Mouse (Mus musculus): Measurements from ENCODE around the gene Macf1. TPM values are rescaled to one million over a fixed set of nuclear protein-coding genes. Genes with fewer than 3 reads are reported as not detected.
"Not testable (repeated sequence)": the region's sequence is repeated elsewhere in the genome, so short reads cannot be mapped to it uniquely, and the experiment has no call there.

The Macf1 gene
- total RNA-seq, 2 experiments from 2014 or later, result 230 to 254 TPM

DNA sequence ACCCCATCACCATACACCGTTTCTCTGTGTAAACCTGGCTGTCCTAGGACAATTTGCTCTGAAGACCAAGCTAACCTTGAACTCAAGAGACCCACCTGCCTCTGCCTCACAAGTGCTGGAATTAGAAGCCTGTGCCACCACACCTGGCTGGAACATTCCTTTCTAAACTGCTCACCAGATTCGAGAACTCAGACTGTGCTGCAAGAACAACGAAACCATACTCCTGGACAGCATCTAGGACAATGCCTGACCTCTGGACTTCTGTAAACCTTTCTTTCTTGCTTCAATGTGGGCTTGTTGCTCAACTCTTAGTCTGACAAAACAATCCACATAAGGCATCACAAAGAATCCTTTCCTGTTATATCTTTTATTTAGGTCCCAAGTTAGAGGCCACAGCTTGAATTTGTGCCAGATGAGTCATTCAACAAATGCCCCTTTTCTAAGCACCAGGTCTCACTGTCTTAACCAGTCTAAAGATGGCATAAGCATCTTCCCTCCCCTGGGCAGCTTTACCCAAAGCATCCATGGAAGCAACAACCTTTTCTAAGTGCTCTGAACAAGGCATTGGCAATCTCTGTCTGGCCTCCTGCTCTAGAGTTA lies 38.8 kb downstream of the Macf1 start:
- intact Hi-C loops (cut with DNase I), result no loop called here
- no peak for DNase-seq (ENCODE audit: low spot score)

- intact Hi-C loops (cut with DNase I), result no loop called here
- DNase-seq (ENCODE audit: low spot score), result no peak
These were observed 40.6 kb downstream of the Macf1 start for GRCm38 (mm10) chr4:123643561-123643960.

- DNase-seq (ENCODE audit: low spot score), result no peak
- intact Hi-C loops (cut with DNase I), result no loop called here
These were observed 41.3 kb downstream of the Macf1 start for GRCm38 (mm10) chr4:123642877-123643276.

GRCm38 (mm10) chr4:123637136-123637535 lies 47.0 kb downstream of the Macf1 start:
- intact Hi-C loops (cut with DNase I), result no loop called here

GRCm38 (mm10) chr4:123635428-123635827 lies 48.7 kb downstream of the Macf1 start:
- intact Hi-C loops (cut with DNase I), result loop anchor here (2.0 kb wide), 1 partner anchor 47 kb away; no protein-coding TSS in a partner anchor
- peak; percentile 12 for DNase-seq (ENCODE audit: low spot score)

More at GRCm38 (mm10) chr4:123637136-123637535, 47.0 kb downstream of the Macf1 start:
- no peak for DNase-seq (ENCODE audit: low spot score)

GRCm38 (mm10) chr4:123634436-123634835 lies 49.7 kb downstream of the Macf1 start:
- intact Hi-C loops (cut with DNase I), result loop anchor here (2.0 kb wide), 1 partner anchor 46 kb away; no protein-coding TSS in a partner anchor

GRCm38 (mm10) chr4:123633874-123634273 lies 50.3 kb downstream of the Macf1 start:
- DNase-seq (ENCODE audit: low spot score), result no peak
- intact Hi-C loops (cut with DNase I), result loop anchor here (1.0 to 2.0 kb wide), 2 partner anchors 29 to 45 kb away; no protein-coding TSS in a partner anchor

More at GRCm38 (mm10) chr4:123634436-123634835, 49.7 kb downstream of the Macf1 start:
- no peak for DNase-seq (ENCODE audit: low spot score)

- peak; percentile 70 for DNase-seq (ENCODE audit: low spot score)
- intact Hi-C loops (cut with DNase I), result loop anchor here (1.0 kb wide), 1 partner anchor 30 kb away; no protein-coding TSS in a partner anchor
These were observed 50.8 kb downstream of the Macf1 start for GRCm38 (mm10) chr4:123633370-123633769.

DNA sequence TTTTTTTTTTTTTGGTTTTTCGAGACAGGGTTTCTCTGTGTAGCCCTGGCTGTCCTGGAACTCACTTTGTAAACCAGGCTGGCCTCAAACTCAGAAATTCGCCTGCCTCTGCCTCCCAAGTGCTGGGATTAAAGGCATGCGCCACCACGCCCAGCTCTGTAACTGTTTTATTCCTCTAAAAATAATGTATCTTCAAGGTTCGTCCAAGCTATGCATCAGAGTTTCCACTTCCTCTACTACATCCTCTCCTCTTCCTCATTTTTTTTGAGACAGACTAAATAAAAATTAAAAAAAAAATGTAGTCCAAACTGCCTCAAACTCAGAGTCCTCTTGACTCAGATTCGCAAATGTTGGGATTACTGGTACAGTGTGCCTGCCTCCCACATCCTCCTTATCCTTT lies 52.0 kb downstream of the Macf1 start:
- intact Hi-C loops (cut with DNase I); DNase-seq (ENCODE audit: low spot score): not testable (repeated sequence)

DNA sequence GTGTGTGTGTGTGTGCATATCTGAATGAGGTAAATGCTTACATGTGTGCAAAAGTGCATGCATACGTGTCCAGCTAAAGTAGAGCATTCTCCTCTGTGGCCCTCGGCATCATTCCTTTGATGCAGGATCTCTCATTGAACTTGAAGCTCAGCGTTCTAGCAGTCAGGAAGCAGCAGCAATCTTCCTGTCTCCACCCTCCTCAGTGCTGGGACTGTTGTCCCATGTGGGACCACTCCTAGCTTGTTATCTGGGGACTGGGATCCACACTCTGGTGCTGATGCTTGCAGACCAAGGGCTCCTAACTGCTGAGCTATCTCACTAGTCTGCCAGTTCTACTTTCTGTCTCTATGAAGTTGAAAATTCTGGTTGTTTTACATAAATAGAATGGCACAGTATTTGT lies 52.5 kb downstream of the Macf1 start:
- intact Hi-C loops (cut with DNase I), result no loop called here
- DNase-seq (ENCODE audit: low spot score), result no peak

GRCm38 (mm10) chr4:123627683-123628082 lies 56.5 kb downstream of the Macf1 start:
- intact Hi-C loops (cut with DNase I), result no loop called here
- no peak for DNase-seq (ENCODE audit: low spot score)

GRCm38 (mm10) chr4:123625332-123626072 lies 58.7 kb downstream of the Macf1 start:
- intact Hi-C loops (cut with DNase I), result no loop called here
- no peak for DNase-seq (ENCODE audit: low spot score)

DNA sequence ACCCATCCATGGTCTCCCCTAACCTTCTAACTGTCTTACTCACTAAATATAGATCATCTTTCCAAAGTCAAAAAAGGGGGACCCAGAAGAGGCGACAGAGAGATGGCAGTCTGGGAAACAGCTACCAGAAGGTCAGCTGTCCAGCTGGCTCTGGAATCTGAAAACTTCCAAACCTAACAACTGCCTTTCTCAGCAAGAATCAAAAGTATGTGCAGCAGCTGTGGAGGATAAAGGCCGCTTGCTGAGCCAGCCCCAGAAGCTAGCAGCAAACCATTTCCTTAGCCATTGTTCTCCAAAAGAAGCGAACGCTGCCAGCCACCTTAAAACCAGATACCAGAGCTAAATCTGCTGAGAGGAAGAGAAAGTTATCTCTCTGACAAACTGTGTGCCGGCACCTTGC lies 59.7 kb downstream of the Macf1 start:
- DNase-seq (ENCODE audit: low spot score), result peak; percentile 14
- intact Hi-C loops (cut with DNase I), result no loop called here

- intact Hi-C loops (cut with DNase I), result no loop called here
- no peak for DNase-seq (ENCODE audit: low spot score)
These were observed 60.4 kb downstream of the Macf1 start for GRCm38 (mm10) chr4:123623742-123624151.

GRCm38 (mm10) chr4:123621732-123622131 lies 62.4 kb downstream of the Macf1 start:
- DNase-seq (ENCODE audit: low spot score), result no peak
- intact Hi-C loops (cut with DNase I), result no loop called here

- intact Hi-C loops (cut with DNase I), result no loop called here
- no peak for DNase-seq (ENCODE audit: low spot score)
These were observed 66.3 kb downstream of the Macf1 start for GRCm38 (mm10) chr4:123617727-123618389.

DNA sequence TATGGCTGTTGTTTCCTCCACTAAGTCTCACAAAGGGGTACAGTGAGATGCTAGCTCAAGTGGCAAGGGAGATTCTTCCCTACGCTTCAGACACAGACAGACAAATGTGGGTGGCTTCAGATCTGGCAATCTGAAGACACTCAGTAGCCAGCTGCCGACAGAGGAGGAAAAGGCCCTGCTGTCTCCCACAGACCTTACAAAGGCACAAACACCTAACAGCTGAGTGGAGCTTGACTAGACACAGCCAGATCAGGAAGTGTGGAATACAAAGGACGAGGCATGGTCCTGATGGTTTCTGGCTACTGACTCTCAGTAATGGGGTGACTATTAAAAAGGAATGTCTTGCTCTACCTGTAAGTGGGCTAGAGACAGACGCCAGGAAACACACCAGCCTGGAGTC lies 67.2 kb downstream of the Macf1 start:
- intact Hi-C loops (cut with DNase I), result no loop called here
- DNase-seq (ENCODE audit: low spot score), result no peak

GRCm38 (mm10) chr4:123616501-123616900 lies 67.7 kb downstream of the Macf1 start:
- no peak for DNase-seq (ENCODE audit: low spot score)
- intact Hi-C loops (cut with DNase I), result no loop called here

DNA sequence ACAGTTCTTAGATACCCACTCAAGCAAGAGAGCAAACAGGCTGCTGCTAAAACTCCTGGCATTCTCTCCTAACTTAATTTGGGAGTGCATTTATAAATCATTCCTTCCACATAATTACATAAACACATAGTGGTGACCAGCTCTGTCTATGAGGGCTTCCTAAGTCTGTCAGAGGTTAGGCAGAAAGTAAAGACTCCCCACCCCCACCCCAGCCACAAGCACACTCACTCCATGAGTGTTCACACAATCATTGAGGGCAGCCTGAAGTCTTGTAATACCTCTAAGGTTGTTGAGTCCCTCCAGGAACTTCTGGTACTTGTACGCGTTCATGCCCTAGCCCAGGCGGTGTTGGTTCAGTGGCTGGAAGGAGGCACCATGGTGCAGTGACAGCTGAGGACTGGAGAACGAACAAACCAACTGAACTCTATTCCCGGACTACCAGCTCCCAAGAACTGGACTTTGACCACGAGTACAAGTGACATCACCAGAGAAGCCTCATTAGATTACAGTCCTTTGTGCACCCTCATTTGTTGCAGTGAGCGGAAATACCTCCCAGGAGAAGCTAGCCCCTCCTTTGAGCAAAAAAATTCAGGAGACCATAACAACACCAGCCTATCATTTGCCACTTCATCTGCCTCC lies 70.7 kb downstream of the Macf1 start:
- intact Hi-C loops (cut with DNase I), result no loop called here
- no peak for DNase-seq (ENCODE audit: low spot score)

DNA sequence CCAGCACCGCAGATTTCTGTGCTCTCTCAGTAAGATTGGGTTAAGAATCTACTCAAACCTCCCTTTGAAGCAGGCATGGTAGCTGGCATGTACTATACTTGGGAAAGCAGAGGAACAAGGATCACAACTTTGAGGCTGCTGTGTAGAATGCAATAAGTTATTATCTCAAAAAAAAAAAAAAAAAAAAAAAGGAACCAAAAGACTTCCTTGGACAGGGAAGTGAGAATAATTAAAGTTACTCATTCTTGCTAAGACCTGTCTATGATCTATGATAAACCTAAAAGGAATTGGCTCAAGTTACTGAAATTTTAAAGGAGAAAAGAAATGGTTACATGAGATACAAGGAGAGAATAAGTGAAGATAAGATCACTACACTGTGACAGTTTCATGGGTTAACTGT lies 72.2 kb downstream of the Macf1 start:
- intact Hi-C loops (cut with DNase I), result no loop called here

More for the DNA sequence above, 72.2 kb downstream of the Macf1 start:
- DNase-seq (ENCODE audit: low spot score), result no peak
